Mouse (Mus musculus): ENCODE measurements around the gene Mier3.
A peak's percentile ranks its signal among the peaks of the same experiment; 100 is the strongest.

The Mier3 gene

GRCm38 (mm10) chr13:111680679-111681078 is at the start of gene Mier3:
Mier3 (plus strand) TSS chr13:111680979.
- no peak for DNase-seq (ENCODE audit: extremely low read depth, insufficient read length, low spot score)

DNA sequence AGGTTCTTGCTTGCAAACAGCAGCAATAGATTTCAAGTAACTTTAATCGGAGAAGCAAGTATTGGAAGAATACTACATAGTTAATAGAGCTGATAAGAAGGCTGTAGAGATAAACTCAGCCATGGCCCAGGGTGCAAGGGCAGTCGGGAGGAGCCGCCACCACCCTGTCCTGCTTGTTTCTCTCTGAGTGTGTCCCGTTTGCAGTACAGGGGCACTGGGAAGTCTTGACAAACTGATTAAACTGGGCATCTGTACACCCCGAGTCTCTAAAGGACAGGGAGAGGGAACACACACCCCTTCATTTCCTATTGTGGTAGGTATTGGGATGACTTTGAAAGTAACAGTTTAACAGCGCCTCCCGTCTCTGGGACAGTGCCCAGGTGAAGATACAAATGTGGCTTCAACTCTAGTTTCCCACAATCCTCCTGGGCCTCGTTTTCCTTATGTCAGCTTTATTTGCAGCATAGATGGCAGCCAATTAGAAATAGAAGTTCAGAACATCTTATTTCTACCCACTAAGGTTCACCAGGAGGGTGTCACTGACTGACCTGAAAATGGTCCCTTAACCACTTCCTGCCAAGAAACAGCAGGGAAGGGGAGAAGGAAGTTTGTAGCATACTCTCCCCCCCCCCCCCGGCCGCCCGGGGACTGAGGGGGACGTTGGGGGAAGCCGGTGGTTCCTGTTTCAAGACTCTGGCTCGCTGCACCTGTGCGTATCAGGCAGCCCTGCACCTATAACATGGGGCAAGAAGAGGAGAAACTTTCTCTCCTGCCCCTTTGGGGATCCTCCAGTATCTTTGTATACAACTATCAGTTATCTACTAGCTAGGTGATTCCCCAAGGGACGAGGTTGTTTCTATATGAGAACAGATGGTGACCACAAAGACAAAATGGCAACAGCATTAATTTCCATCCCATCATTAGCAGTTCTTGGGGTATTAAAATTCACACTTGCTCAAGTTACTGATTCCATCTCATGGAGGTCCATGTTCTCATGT is 46.3 kb upstream of the Mier3 start:
- DNase-seq (ENCODE audit: extremely low read depth, insufficient read length, low spot score) = no peak

- no peak for DNase-seq (ENCODE audit: extremely low read depth, insufficient read length, low spot score)
Observed at GRCm38 (mm10) chr13:111640319-111640718, 40.5 kb upstream of the Mier3 start.

GRCm38 (mm10) chr13:111643636-111644035 is 37.1 kb upstream of the Mier3 start:
- DNase-seq (ENCODE audit: extremely low read depth, insufficient read length, low spot score) = no peak

DNA sequence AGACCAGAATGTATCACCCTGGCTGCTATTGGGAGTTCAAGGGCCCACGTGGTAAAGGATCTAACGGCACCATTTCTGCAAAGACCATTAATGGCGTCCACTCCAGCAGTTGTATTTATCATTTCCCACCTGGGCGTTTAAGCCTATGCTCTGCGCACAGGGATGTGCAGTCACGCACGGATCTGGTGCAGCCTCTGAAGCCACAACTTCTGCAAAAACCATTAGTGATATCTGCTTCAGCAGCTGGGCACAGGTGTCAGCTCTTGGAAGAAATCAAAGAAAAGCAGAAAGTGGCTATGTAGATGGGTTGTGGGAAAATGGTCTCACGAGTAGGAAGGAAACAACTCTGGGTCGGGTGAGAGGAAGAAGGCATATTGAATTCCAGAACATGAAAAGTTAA is 34.6 kb upstream of the Mier3 start:
- no peak for DNase-seq (ENCODE audit: extremely low read depth, insufficient read length, low spot score)

DNA sequence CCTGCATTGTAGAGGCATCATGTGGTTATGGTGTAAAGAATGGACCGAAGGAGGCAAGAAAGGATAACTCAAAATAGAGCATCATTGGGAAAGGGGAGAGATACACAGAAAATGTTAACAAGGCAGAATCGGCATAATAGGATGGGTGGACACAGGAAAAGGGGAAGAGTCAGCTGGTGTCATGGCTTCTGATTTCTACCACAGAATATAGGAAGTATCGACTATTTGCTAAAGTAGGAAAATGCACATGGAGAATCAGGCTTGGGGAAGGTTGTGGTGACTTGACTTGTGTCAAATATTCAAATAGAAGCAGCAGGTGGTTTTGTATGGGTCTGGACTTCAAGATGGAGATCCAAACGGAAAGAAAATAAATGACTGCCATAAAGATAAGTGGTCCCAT is 33.5 kb upstream of the Mier3 start:
- DNase-seq (ENCODE audit: extremely low read depth, insufficient read length, low spot score) = no peak

GRCm38 (mm10) chr13:111651020-111651419 is 29.8 kb upstream of the Mier3 start:
- no peak for DNase-seq (ENCODE audit: extremely low read depth, insufficient read length, low spot score)

DNA sequence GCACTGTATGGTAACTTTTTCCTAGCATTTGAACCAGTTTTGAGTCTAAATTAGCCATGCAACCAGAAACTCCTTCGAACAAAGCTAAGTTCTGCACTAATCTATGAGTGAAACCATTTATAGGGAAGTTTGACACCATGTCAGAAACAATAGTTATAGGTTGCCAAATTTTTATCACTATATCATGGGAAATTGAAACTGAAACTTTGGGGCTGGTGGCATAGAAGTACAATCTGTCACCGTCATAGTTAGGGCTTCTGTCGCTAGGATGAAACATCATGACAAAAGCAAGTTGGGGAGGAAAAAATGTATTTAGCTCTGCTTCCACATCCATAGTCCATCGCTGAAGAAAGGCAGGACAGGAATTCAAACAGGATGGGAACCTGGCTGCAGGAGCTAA is 25.5 kb upstream of the Mier3 start:
- DNase-seq (ENCODE audit: extremely low read depth, insufficient read length, low spot score) = no peak

GRCm38 (mm10) chr13:111655856-111656255 is 24.9 kb upstream of the Mier3 start:
- no peak for DNase-seq (ENCODE audit: extremely low read depth, insufficient read length, low spot score)

DNA sequence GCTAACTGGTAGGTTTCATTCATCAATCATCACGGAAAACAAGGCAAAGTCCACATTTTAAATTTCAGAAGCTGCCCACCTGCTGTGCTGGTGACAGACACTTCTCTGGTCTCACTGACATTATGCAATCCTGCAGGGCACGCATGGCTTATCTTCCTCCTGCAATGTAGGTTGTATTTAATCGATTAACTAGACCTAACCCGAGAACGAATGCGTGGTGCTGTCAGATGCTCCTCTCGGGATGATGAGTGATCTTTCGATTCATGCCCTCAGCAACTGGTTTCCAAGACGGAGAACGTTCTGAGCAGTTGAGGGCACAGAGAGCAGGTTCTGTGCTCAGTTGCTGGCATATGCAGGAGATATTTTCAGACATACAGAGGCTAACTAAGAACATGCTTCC is 24.5 kb upstream of the Mier3 start:
- DNase-seq (ENCODE audit: extremely low read depth, insufficient read length, low spot score) = no peak

- no peak for DNase-seq (ENCODE audit: extremely low read depth, insufficient read length, low spot score)
Observed at GRCm38 (mm10) chr13:111656769-111657168, 24.0 kb upstream of the Mier3 start.

GRCm38 (mm10) chr13:111658501-111659280 is 22.1 kb upstream of the Mier3 start:
- DNase-seq (ENCODE audit: extremely low read depth, insufficient read length, low spot score) = no peak

GRCm38 (mm10) chr13:111659430-111659829 is 21.3 kb upstream of the Mier3 start:
- no peak for DNase-seq (ENCODE audit: extremely low read depth, insufficient read length, low spot score)

DNA sequence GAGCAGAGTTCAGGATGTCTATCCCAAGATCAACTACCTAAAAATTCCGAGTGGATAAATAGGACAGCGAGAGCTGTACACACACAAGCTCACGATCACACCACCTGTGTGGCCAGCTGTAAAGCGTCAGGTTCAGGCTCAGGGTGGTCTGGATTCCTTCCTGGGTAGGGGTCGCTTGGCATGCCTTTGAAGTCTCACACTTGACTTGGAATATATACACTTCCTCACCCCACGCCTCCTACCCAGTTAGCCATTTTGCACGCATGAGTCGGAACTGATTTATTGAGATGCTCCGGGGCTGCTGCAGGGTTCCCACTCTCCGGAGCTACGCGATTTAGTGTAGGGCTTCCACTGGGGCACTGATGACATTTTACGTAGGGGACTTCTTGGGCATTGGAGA is 20.7 kb upstream of the Mier3 start:
- no peak for DNase-seq (ENCODE audit: extremely low read depth, insufficient read length, low spot score)

GRCm38 (mm10) chr13:111660556-111660955 is 20.2 kb upstream of the Mier3 start:
- no peak for DNase-seq (ENCODE audit: extremely low read depth, insufficient read length, low spot score)

- no peak for DNase-seq (ENCODE audit: extremely low read depth, insufficient read length, low spot score)
Observed at GRCm38 (mm10) chr13:111668016-111668415, 12.8 kb upstream of the Mier3 start.

GRCm38 (mm10) chr13:111676841-111677240 is 3.9 kb upstream of the Mier3 start:
- DNase-seq (ENCODE audit: extremely low read depth, insufficient read length, low spot score) = no peak

DNA sequence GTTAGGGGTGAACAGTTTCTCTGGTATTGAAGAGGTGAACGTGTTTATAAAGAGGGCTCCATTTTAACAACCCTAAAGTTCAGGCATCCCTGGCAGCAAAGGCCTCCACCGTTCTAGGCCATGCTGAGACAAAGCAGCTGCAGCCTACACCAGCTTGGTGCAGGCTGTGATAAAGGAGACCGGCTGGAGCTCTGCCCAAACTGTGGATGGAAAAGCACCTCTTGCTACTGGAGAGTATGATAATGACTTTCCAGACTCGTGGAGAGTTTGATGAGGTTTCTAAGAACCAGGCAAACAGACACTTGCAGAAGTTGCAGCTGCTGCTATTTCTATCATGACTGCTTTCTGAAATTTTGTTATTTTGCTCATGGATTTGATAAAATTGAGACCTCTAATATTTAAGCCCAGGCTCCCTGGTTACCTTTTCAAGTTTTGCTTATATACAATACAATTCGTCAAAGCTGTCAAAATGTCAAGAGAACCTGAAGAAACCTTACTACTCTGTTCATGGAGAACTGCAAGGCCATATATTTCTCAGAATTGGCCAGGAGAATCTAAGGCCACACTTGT is 3.4 kb downstream of the Mier3 start:
- DNase-seq (ENCODE audit: extremely low read depth, insufficient read length, low spot score) = no peak

- DNase-seq (ENCODE audit: extremely low read depth, insufficient read length, low spot score) = peak; percentile 82
Observed at GRCm38 (mm10) chr13:111685751-111686462, 5.1 kb downstream of the Mier3 start.

DNA sequence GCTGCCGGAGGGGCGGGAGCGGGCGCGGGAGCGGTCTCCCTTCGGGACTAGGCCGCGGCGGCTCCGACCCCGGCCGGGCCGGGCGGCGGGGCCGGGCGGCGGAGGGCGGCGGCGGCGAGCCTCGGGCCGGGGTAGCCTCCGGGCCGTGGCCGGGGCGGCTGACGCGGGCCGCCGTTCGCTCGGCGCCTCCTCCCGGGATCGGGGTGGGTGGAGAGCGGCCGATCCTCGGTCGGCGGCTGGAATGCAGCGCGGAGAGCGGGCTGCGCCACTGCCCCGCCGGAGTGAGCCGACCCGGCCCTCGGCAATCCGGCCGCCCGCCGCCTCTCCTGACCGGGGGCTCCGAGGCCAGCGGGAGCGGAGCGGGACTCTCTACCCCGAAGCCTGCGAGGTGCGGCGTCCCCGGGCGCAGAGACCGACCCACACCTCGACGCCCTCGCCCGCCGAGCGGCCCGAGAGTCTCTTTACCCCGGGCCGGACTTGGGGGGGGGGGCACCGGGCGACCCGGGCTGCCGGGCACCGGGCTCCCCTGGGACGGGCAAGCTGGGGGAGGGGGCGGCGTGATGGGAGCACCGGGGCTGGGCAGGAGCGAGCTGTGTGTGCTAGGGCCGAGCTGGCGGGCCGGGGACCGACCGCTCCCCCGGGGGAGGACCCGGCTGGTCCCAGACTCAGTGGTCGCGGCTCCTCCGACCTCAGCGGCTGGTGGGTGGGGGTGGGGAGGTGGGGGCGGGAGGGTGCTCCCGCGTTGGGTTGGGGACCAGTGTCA is 5.9 kb downstream of the Mier3 start:
- peak; percentile 35 for DNase-seq (ENCODE audit: extremely low read depth, insufficient read length, low spot score)
